Mouse (Mus musculus) cerebellum, adult 2 months (tissue): ENCODE results near the gene Diras2.

Experiments used
- CTCF ChIP-seq: fragments of 200-500 bp; IDR thresholded peaks from 2 replicates; pipeline ENCODE4 v1.5.1; 2011; ENCODE audit warnings: low read depth, mild to moderate bottlenecking, control low read depth, low read length, moderate library complexity, borderline replicate concordance; ENCODE audit not compliant: insufficient read depth
- POLR2A ChIP-seq: fragments of 200-500 bp; IDR thresholded peaks from 2 replicates; pipeline ENCODE4 v1.6.1; 2011; ENCODE audit warnings: low read length, control low read depth, borderline replicate concordance; ENCODE audit not compliant: insufficient read depth

DNA sequence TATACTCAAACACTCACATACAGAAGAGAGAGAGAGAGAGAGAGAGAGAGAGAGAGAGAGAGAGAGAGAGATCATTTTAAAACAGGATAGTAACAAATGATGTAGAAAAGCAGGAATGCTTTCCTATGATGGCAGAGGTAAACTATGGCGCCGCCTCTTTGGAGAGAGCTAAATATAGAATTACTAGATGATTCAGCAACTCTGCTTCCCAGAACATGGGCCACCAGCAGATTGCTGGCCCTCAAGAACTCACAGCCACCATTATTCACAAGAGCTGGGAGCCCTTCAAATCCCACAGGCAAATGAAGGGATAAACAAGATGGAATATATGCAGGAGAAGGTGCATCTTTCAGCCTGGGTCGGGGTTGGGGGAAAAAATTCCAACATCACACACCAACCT lies 15.0 kb downstream of the Diras2 start:
- TF ChIP-seq CTCF (no peak), POLR2A (no peak)
